Mouse (Mus musculus) right cerebral cortex, postnatal 10 days (tissue): ENCODE results near the gene Vmn2r26.
"Not testable (repeated sequence)": the region's sequence is repeated elsewhere in the genome, so short reads cannot be mapped to it uniquely, and the experiment has no call there.

Experiments
- DNase-seq, 2 experiments: peaks; one replicate each; pipeline ENCODE4 v3.0.0; 2021; ENCODE audit warnings: low spot score in 2 of 2

Gene Vmn2r26

DNA sequence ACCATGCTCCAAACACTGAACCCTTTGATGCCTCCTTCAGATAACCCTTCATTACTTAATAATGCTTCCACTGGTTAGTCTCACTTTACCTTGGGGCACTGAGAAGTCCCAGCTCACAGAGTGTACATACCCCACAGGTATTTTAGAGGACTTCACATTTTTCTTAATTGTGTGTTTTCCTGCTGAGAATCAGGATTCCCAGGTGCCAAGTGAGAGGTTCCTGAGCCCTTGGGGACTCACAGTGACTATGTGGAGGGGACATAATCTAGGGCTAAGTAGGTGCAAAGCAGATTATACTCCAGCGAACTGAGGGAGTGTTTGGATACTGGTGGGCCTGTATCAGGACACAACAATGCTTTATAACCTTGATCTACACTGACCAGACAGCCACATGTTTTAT lies at the start of gene Vmn2r26:
Gene Vmn2r26, plus strand, starts transcription at position 301 of the 400 bp plus-strand sequence.
- not testable (repeated sequence) for DNase-seq

DNA sequence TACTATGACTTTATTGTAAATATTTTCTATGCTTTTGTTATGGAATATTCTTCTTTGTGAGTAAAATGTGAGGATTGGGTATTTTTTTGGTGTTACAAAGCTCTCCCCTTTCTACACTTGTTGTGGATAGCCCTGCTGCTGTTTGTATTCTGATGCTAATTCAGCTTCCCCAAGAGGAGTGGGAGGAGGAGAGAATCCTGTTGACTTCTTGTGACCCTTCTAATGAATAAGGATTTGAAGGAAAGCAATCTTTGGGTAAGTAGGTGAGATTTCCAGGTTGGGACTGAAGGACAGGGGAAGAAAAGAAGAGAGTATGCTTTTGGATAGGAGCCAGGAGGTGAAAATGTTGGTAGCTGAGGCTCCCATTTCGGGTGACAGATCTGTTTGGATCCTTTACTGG lies 3.5 kb upstream of the Vmn2r26 start:
- DNase-seq = no peak

DNA sequence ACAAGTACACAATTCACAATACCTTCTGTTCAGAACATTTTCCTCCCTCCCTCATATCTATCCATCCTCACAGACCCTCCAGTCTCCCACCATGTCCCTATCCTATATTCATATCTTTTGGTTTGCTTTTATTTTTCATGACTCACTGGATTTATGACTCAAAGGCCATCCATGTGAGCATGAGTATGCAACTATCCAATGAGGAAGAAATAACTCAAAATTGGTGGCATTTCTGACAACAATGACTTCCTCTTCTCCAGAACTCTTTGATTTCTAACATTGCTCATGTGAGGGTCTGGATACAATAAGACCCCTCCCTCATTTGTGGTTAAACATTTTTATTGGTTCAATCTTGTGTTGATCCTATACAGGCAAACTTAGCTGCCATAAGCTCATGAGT lies 24.0 kb downstream of the Vmn2r26 start:
- no peak for DNase-seq

DNA sequence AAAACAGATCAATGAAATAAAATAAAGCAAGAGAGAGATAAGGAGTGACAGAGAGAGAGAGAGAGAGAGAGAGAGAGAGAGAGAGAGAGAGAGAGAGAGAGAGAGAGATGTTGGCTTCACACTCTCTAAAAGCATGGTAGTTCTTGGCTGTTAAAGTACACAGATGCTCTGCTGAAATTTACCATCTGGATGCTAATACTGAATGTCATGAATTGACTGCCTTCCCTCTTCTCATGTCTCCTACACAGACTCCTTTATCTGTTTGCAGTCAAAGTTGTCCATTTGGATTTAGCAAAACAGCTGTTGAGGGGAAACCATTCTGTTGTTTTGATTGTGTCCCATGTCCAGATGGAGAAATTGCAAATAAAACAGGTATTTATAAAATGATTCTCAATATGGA lies 29.2 kb downstream of the Vmn2r26 start:
- not testable (repeated sequence) for DNase-seq

DNA sequence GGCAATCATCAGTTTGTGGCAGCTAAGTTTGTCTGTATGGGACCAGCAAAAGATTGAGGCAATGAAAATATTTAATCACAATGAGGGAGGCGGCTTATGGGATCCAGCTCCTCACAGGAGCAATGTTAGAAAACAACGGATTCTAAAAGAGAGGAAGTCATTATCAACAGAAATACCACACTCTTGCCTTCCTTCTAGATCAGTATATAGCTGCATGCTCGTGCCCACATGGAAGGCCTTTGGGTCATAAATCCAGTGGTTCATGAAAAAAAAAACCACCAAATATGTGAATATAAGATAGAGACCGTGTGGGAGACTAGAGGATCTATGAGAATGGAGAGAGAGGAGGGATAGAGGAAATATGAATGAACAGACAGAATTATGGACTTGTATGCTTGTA lies 78.0 kb downstream of the Vmn2r26 start:
- DNase-seq = no peak
